Mouse (Mus musculus): ENCODE results near the gene Slc17a7.
A peak's percentile ranks its signal among the peaks of the same experiment; 100 is the strongest.

Slc17a7 gene

GRCm38 (mm10) chr7:45204380-45205143 lies 40.8 kb downstream of the Slc17a7 start, which contains the start of gene Ccdc155:
Ccdc155 (minus strand) TSS chr7:45204892.
- DNase-seq (ENCODE audit: low spot score) = peak; percentile 79

- DNase-seq (ENCODE audit: low spot score) = no peak
Observed at GRCm38 (mm10) chr7:45208260-45208659, 44.5 kb downstream of the Slc17a7 start.

GRCm38 (mm10) chr7:45211070-45211469 lies 47.3 kb downstream of the Slc17a7 start:
- no peak for DNase-seq (ENCODE audit: low spot score)

GRCm38 (mm10) chr7:45211851-45212251 lies 48.1 kb downstream of the Slc17a7 start, which contains the start of gene Dkkl1:
Dkkl1 (minus strand) TSS chr7:45212147.
- no peak for DNase-seq (ENCODE audit: low spot score)

- DNase-seq (ENCODE audit: low spot score) = no peak
Observed at GRCm38 (mm10) chr7:45212356-45212755, 48.6 kb downstream of the Slc17a7 start.

- no peak for DNase-seq (ENCODE audit: low spot score)
Observed at GRCm38 (mm10) chr7:45213708-45214107, 50.0 kb downstream of the Slc17a7 start.

GRCm38 (mm10) chr7:45215673-45216441 lies 52.1 kb downstream of the Slc17a7 start, which contains the start of gene Tead2:
Tead2 (plus strand) TSS chr7:45215753.
- peak; percentile 57 for DNase-seq (ENCODE audit: low spot score)

GRCm38 (mm10) chr7:45216442-45217183 lies 52.9 kb downstream of the Slc17a7 start:
- DNase-seq (ENCODE audit: low spot score) = peak; percentile 61

GRCm38 (mm10) chr7:45221680-45222079 lies 57.9 kb downstream of the Slc17a7 start:
- DNase-seq (ENCODE audit: low spot score) = no peak

GRCm38 (mm10) chr7:45224826-45225225 lies 61.1 kb downstream of the Slc17a7 start:
- DNase-seq (ENCODE audit: low spot score) = no peak

Data from ovary, postnatal 10 days (tissue).